Mouse (Mus musculus): ENCODE results near the gene Rxrb. TPM values are rescaled to one million over a fixed set of nuclear protein-coding genes. Genes with fewer than 3 reads are reported as not detected.

Rxrb gene
- polyA plus RNA-seq, 1 experiment from 2014 or later: 52.6 TPM

- Histone ChIP-seq H3K9ac (peak overlapping the region; percentile 96), H3K27me3 (no peaks in the 10 kb centered on the region), H3K9me3 (replicated peaks) (no peaks in the 10 kb centered on the region), H3K36me3 (ENCODE audit: poor library complexity, severe bottlenecking) (peaks cover 33% of the 10 kb centered on the region), H3K4me1 (peaks cover 77% of the 10 kb centered on the region), H3K4me3 (peak overlapping the region; percentile 89), H3K27ac (peak overlapping the region; percentile 96), H3K4me2 (peak overlapping the region; percentile 92)
- no peak for ATAC-seq
- under 1% methylated on average over 36 of the region's 36 CpGs for WGBS
Observed at GRCm38 (mm10) chr17:34026917-34027655, 4.5 kb upstream of the Rxrb start.

GRCm38 (mm10) chr17:34027656-34028223 lies 3.9 kb upstream of the Rxrb start, which contains the start of gene H2-Ke6:
H2-Ke6 (minus strand) TSS chr17:34028060.
- Histone ChIP-seq H3K9ac (peak within 1 kb of the TSS; percentile 96), H3K4me3 (peak within 1 kb of the TSS; percentile 89), H3K4me1 (peaks cover 78% of the 10 kb centered on the region), H3K27ac (peak within 1 kb of the TSS; percentile 96), H3K36me3 (ENCODE audit: poor library complexity, severe bottlenecking) (peaks cover 26% of the 10 kb centered on the region), H3K4me2 (peak within 1 kb of the TSS; percentile 99), H3K9me3 (replicated peaks) (no peaks in the 10 kb centered on the region), H3K27me3 (no peaks in the 10 kb centered on the region)
- under 1% methylated on average over 42 of the region's 49 CpGs for WGBS
- ATAC-seq: peak; percentile 72

GRCm38 (mm10) chr17:34028501-34029149 lies 3.0 kb upstream of the Rxrb start:
- Histone ChIP-seq H3K36me3 (ENCODE audit: poor library complexity, severe bottlenecking) (peaks cover 20% of the 10 kb centered on the region), H3K27ac (peak overlapping the region; percentile 96), H3K4me3 (peak overlapping the region; percentile 89), H3K9me3 (replicated peaks) (no peaks in the 10 kb centered on the region), H3K9ac (peak overlapping the region; percentile 96; the same call in 1 of the 2 replicates), H3K4me1 (peaks cover 78% of the 10 kb centered on the region), H3K27me3 (no peaks in the 10 kb centered on the region), H3K4me2 (peak overlapping the region; percentile 99)
- WGBS: 41% methylated on average over 17 of the region's 17 CpGs
- no peak for ATAC-seq

GRCm38 (mm10) chr17:34029150-34029889 lies 2.3 kb upstream of the Rxrb start:
- peak overlapping the region; percentile 99 for H3K4me2 ChIP-seq
- peaks cover 25% of the 10 kb centered on the region for H3K36me3 ChIP-seq (ENCODE audit: poor library complexity, severe bottlenecking)
- no peak overlapping the region for H3K27ac ChIP-seq
- H3K4me1 ChIP-seq: peaks cover 78% of the 10 kb centered on the region
- no peak for ATAC-seq
- no peaks in the 10 kb centered on the region for H3K27me3 ChIP-seq
- no peaks in the 10 kb centered on the region for H3K9me3 ChIP-seq (replicated peaks)
- H3K4me3 ChIP-seq: peak overlapping the region; percentile 87
- peak overlapping the region; percentile 96 for H3K9ac ChIP-seq
- WGBS: 88% methylated on average over 18 of the region's 18 CpGs

GRCm38 (mm10) chr17:34029890-34030595 lies 1.6 kb upstream of the Rxrb start:
- peak overlapping the region; percentile 94 for H3K9ac ChIP-seq
- ATAC-seq: no peak
- H3K36me3 ChIP-seq (ENCODE audit: poor library complexity, severe bottlenecking): peaks cover 30% of the 10 kb centered on the region
- no peaks in the 10 kb centered on the region for H3K27me3 ChIP-seq
- 75% methylated on average over 21 of the region's 21 CpGs for WGBS
- peak overlapping the region; percentile 97; the same call in 1 of the 2 replicates for H3K27ac ChIP-seq
- H3K4me1 ChIP-seq: peaks cover 77% of the 10 kb centered on the region
- peak overlapping the region; percentile 99 for H3K4me2 ChIP-seq
- H3K9me3 ChIP-seq (replicated peaks): no peaks in the 10 kb centered on the region
- H3K4me3 ChIP-seq: peak overlapping the region; percentile 87

GRCm38 (mm10) chr17:34030861-34031326 lies 718 bp upstream of the Rxrb start:
- peak overlapping the region; percentile 94 for H3K9ac ChIP-seq
- 7% methylated on average over 20 of the region's 20 CpGs for WGBS
- peak overlapping the region; percentile 97 for H3K27ac ChIP-seq
- no peak for ATAC-seq
- H3K36me3 ChIP-seq (ENCODE audit: poor library complexity, severe bottlenecking): peaks cover 38% of the 10 kb centered on the region
- no peaks in the 10 kb centered on the region for H3K9me3 ChIP-seq (replicated peaks)
- H3K4me3 ChIP-seq: peak overlapping the region; percentile 87
- peak overlapping the region; percentile 99 for H3K4me2 ChIP-seq
- H3K4me1 ChIP-seq: peaks cover 68% of the 10 kb centered on the region
- no peaks in the 10 kb centered on the region for H3K27me3 ChIP-seq

GRCm38 (mm10) chr17:34032174-34032632 lies 591 bp downstream of the Rxrb start:
- Histone ChIP-seq H3K27me3 (no peaks in the 10 kb centered on the region), H3K27ac (peak overlapping the region; percentile 97), H3K9ac (peak overlapping the region; percentile 94), H3K36me3 (ENCODE audit: poor library complexity, severe bottlenecking) (peaks cover 52% of the 10 kb centered on the region), H3K9me3 (replicated peaks) (no peaks in the 10 kb centered on the region), H3K4me1 (peaks cover 55% of the 10 kb centered on the region), H3K4me3 (peak overlapping the region; percentile 87), H3K4me2 (peak overlapping the region; percentile 99)
- ATAC-seq: 0 out of 2 replicates have a peak, but pooled peaks have one; percentile 1
- 0% methylated on average over 20 of the region's 48 CpGs for WGBS

GRCm38 (mm10) chr17:34032806-34033205 lies 1.2 kb downstream of the Rxrb start:
- Histone ChIP-seq H3K4me2 (peak overlapping the region; percentile 99), H3K36me3 (ENCODE audit: poor library complexity, severe bottlenecking) (peaks cover 58% of the 10 kb centered on the region), H3K4me1 (peaks cover 53% of the 10 kb centered on the region), H3K27me3 (no peaks in the 10 kb centered on the region), H3K4me3 (peak overlapping the region; percentile 87), H3K9ac (peak overlapping the region; percentile 94), H3K9me3 (replicated peaks) (no peaks in the 10 kb centered on the region), H3K27ac (peak overlapping the region; percentile 97; the same call in 1 of the 2 replicates)
- no peak for ATAC-seq
- WGBS: 64% methylated on average over 8 of the region's 9 CpGs

GRCm38 (mm10) chr17:34033441-34033840 lies 1.8 kb downstream of the Rxrb start:
- no peaks in the 10 kb centered on the region for H3K9me3 ChIP-seq (replicated peaks)
- ATAC-seq: no peak
- H3K4me2 ChIP-seq: peak overlapping the region; percentile 99
- H3K4me1 ChIP-seq: peaks cover 54% of the 10 kb centered on the region
- peak overlapping the region; percentile 87; the same call in 1 of the 2 replicates for H3K4me3 ChIP-seq
- H3K27ac ChIP-seq: no peak overlapping the region
- H3K36me3 ChIP-seq (ENCODE audit: poor library complexity, severe bottlenecking): peaks cover 59% of the 10 kb centered on the region
- H3K9ac ChIP-seq: peak overlapping the region; percentile 94; the same call in 1 of the 2 replicates
- 94% methylated on average over 9 of the region's 9 CpGs for WGBS
- H3K27me3 ChIP-seq: no peaks in the 10 kb centered on the region

- no peak overlapping the region for H3K4me3 ChIP-seq
- H3K4me1 ChIP-seq: peaks cover 54% of the 10 kb centered on the region
- no peak for ATAC-seq
- peaks cover 52% of the 10 kb centered on the region for H3K36me3 ChIP-seq (ENCODE audit: poor library complexity, severe bottlenecking)
- H3K9ac ChIP-seq: no peak overlapping the region
- WGBS: 78% methylated on average over 10 of the region's 10 CpGs
- no peak overlapping the region for H3K27ac ChIP-seq
- no peak overlapping the region for H3K4me2 ChIP-seq
- no peaks in the 10 kb centered on the region for H3K9me3 ChIP-seq (replicated peaks)
- no peaks in the 10 kb centered on the region for H3K27me3 ChIP-seq
Observed at GRCm38 (mm10) chr17:34034064-34034463, 2.5 kb downstream of the Rxrb start.

- WGBS: 88% methylated on average over 9 of the region's 9 CpGs
- no peak overlapping the region for H3K27ac ChIP-seq
- peaks cover 51% of the 10 kb centered on the region for H3K4me1 ChIP-seq
- no peaks in the 10 kb centered on the region for H3K9me3 ChIP-seq (replicated peaks)
- no peak overlapping the region for H3K4me3 ChIP-seq
- H3K27me3 ChIP-seq: 0 out of 2 replicates have a peak, but pooled peaks cover 7% of the 10 kb centered on the region
- H3K9ac ChIP-seq: no peak overlapping the region
- H3K4me2 ChIP-seq: no peak overlapping the region
- peaks cover 42% of the 10 kb centered on the region for H3K36me3 ChIP-seq (ENCODE audit: poor library complexity, severe bottlenecking)
- no peak for ATAC-seq
Observed at GRCm38 (mm10) chr17:34035517-34035916, 3.9 kb downstream of the Rxrb start.

Measured in forebrain, embryonic 13.5 days (tissue).